In genomic region chr19:27430406-27430805, GRCm38 (mm10) we compare ENCODE assay signal across 8 mouse cellular contexts. TPM values are rescaled to one million over a fixed set of nuclear protein-coding genes. Genes with fewer than 3 reads are reported as not detected.
A peak's percentile ranks its signal among the peaks of the same experiment; 100 is the strongest.
DNase-seq lines count a peak whose midpoint lies in the region; ATAC-seq and TF ChIP-seq lines count a peak whose summit lies in the region.

No protein-coding gene starts in this region.

- peak; percentile 18 for DNase-seq in lung, adult 2 months
- DNase-seq in lung, postnatal 25 days (ENCODE audit: low spot score) = no peak
- peak; percentile 1 for DNase-seq in T-cell, adult 2 months (ENCODE audit: low spot score)
- DNase-seq in embryo, embryonic 11 days = peak; percentile 18
- peak; percentile 41 for DNase-seq in hindbrain, embryonic 11.5 days (ENCODE audit: low spot score)
- peak; percentile 20 for DNase-seq in ovary, postnatal 36 days (ENCODE audit: low spot score)

- H3K36me3 ChIP-seq in hindbrain, embryonic 11.5 days (ENCODE audit: control insufficient read depth, insufficient read depth, low read length) = no peaks in the 10 kb centered on the region
- peaks cover 16% of the 10 kb centered on the region for H3K36me3 ChIP-seq in liver, embryonic 12.5 days

- H3K9ac ChIP-seq in hindbrain, embryonic 11.5 days (ENCODE audit: low read depth, low read length) = peak overlapping the region; percentile 76
- H3K9ac ChIP-seq in liver, embryonic 12.5 days = peak overlapping the region; percentile 79

- 0 out of 2 replicates have a peak, but pooled peaks cover 2% of the 10 kb centered on the region for H3K4me1 ChIP-seq in lung, adult 2 months (ENCODE audit: control insufficient read depth, insufficient read depth, low read length)
- 0 out of 2 replicates have a peak, but pooled peaks cover 2% of the 10 kb centered on the region for H3K4me1 ChIP-seq in hindbrain, embryonic 11.5 days (replicated peaks; ENCODE audit: control insufficient read depth, insufficient read depth, low read length)
- peaks cover 34% of the 10 kb centered on the region for H3K4me1 ChIP-seq in liver, embryonic 12.5 days

- peak overlapping the region; percentile 70 for H3K27ac ChIP-seq in hindbrain, embryonic 11.5 days (ENCODE audit: low read depth, low read length)
- peak overlapping the region; percentile 84 for H3K27ac ChIP-seq in liver, embryonic 12.5 days

- no peak for TF ChIP-seq CTCF in lung, adult 2 months (IDR thresholded peaks at IDR 0.05; ENCODE audit: insufficient read depth, low read length)

- TF ChIP-seq POLR2A in lung, adult 2 months (IDR thresholded peaks at IDR 0.05; ENCODE audit: borderline replicate concordance, extremely low read depth, low read depth, low read length) = no peak

- no peaks in the 10 kb centered on the region for H3K27me3 ChIP-seq in hindbrain, embryonic 11.5 days (ENCODE audit: control insufficient read depth, insufficient read depth, low read length)
- 0 out of 2 replicates have a peak, but pooled peaks cover 4% of the 10 kb centered on the region for H3K27me3 ChIP-seq in liver, embryonic 12.5 days (replicated peaks)

- no peaks in the 10 kb centered on the region for H3K9me3 ChIP-seq in hindbrain, embryonic 11.5 days (ENCODE audit: control insufficient read depth, low read length)
- no peaks in the 10 kb centered on the region for H3K9me3 ChIP-seq in liver, embryonic 12.5 days (replicated peaks)

- ATAC-seq in hindbrain, embryonic 11.5 days (ENCODE audit: low FRiP score) = no peak
- no peak for ATAC-seq in liver, embryonic 12.5 days
- no peak for ATAC-seq in erythroid progenitor cell, adult 5-6 weeks (replicated peaks; ENCODE audit: low FRiP score, poor library complexity, severe bottlenecking)

- peak overlapping the region; percentile 74 for H3K4me3 ChIP-seq in lung, adult 2 months (replicated peaks; ENCODE audit: extremely low read depth, low read depth, low read length)
- H3K4me3 ChIP-seq in hindbrain, embryonic 11.5 days (ENCODE audit: low read depth, low read length) = peak overlapping the region; percentile 75
- peak overlapping the region; percentile 79 for H3K4me3 ChIP-seq in liver, embryonic 12.5 days

- peak overlapping the region; percentile 80 for H3K4me2 ChIP-seq in hindbrain, embryonic 11.5 days (replicated peaks; ENCODE audit: low read depth, low read length)
- H3K4me2 ChIP-seq in liver, embryonic 12.5 days = peak overlapping the region; percentile 77

- WGBS in lung, adult 2 months = under 1% methylated on average over 10 of the region's 10 CpGs
- 2% methylated on average over 10 of the region's 10 CpGs for WGBS in hindbrain, embryonic 11.5 days
- WGBS in liver, embryonic 12.5 days (ENCODE audit: insufficient replicate concordance) = 1% methylated on average over 10 of the region's 10 CpGs

RNA-seq across cellular contexts. Expression of gene Pum3, which starts 0.8 kb away (rescaled TPM):
- polyA plus RNA-seq in lung, adult 2 months (2012; rRNA removed) = 10.3 and 18.9 TPM in 2 replicates
- 78.3 and 81.3 TPM in 2 replicates for polyA plus RNA-seq in hindbrain, embryonic 11.5 days (2014; fragmentation: Nextera tagmentation; extraction: Ambion mirVana)
- 74.3 and 83.1 TPM in 2 replicates for polyA plus RNA-seq in liver, embryonic 12.5 days (2016; fragmentation: Nextera tagmentation; extraction: Ambion mirVana)
- 31.9 and 42.9 TPM in 2 replicates for total RNA-seq in erythroid progenitor cell, adult 5-6 weeks (2015; ENCODE audit: low replicate concordance)
- total RNA-seq in erythroid progenitor cell, adult 5-6 weeks (2017; ENCODE audit: low replicate concordance) = 23.4 and 57.8 TPM in 2 replicates
